Mouse (Mus musculus) small intestine, adult 2 months (tissue): ENCODE results near the gene Btbd2.

Source experiments
- CTCF ChIP-seq: fragments of 200-500 bp; IDR thresholded peaks from 2 replicates; pipeline ENCODE4 v1.5.1; 2012; ENCODE audit warnings: low read depth, mild to moderate bottlenecking, control low read depth, inconsistent platforms, low read length, moderate library complexity, mixed read lengths; ENCODE audit not compliant: insufficient replicate concordance, insufficient read length; ENCODE audit errors: extremely low read depth
- POLR2A ChIP-seq: fragments of 200-500 bp; IDR thresholded peaks from 2 replicates; pipeline ENCODE4 v1.6.1; 2012; ENCODE audit warnings: low read depth, mild to moderate bottlenecking, control low read depth, inconsistent platforms, low read length, moderate library complexity

GRCm38 (mm10) chr10:80703643-80704042, 46.8 kb upstream of the Btbd2 start:
- no peak for TF ChIP-seq POLR2A
- no peak for TF ChIP-seq CTCF
